Comparison of ENCODE assay signal across 8 mouse cellular contexts in the genomic region with DNA sequence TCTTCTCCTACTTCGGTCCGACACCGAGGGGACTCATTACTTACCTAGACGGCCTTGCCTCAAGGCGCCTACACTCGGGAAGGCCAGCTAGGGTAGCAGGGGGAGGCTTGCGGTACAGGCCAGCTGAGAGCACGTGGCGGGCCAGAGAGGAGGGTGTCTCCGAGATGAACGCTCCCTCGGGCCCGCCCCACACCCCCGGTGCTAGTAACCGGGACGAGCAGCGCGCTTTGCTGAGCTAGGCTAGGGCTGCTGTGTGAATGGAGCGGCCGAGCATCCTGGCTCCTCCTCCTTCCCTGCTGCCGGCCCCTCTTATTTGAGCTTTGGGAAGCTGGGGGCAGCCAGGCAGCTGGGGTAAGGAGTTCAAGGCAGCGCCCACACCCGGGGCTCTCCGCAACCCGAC. TPM values are rescaled to one million over a fixed set of nuclear protein-coding genes. Genes with fewer than 3 reads are reported as not detected.
DNase-seq lines count a peak whose midpoint lies in the region; ATAC-seq and TF ChIP-seq lines count a peak whose summit lies in the region.

A gene (plus strand): TSS at position 251 of the 400 bp plus-strand sequence.

- DNase-seq in ES-E14 (ENCODE audit: low read depth, low spot score), result no peak
- DNase-seq in embryo, embryonic 11 days, result peak; percentile 76
- peak; percentile 64 to 69 for DNase-seq in heart, postnatal 10 days
- peak; percentile 52 to 53 for DNase-seq in kidney, postnatal 36 days

- no peaks in the 10 kb centered on the region for H3K36me3 ChIP-seq in ES-E14 (ENCODE audit: control insufficient read depth, insufficient read depth, low read length, poor library complexity, severe bottlenecking)
- no peaks in the 10 kb centered on the region for H3K36me3 ChIP-seq in midbrain, embryonic 16.5 days (ENCODE audit: control insufficient read depth, insufficient read depth, low read length)

- peaks cover 0 to 6% of the 10 kb centered on the region in 2 experiments; a peak in 1 of 4 replicates for H3K4me1 ChIP-seq in ES-E14 (ENCODE audit: control insufficient read depth in 2 of 2, insufficient read depth in 2 of 2, low read length in 2 of 2, poor library complexity in 1 of 2)
- peaks cover 4% of the 10 kb centered on the region; the same call in 1 of the 2 replicates for H3K4me1 ChIP-seq in midbrain, embryonic 16.5 days (ENCODE audit: control insufficient read depth, insufficient read depth, low read length)

- intact Hi-C loops in heart, postnatal 10 days (cut with DNase I), result loop anchor here (5.0 to 10.0 kb wide), 2 partner anchors 109 to 549 kb away; a partner anchor contains a TSS

- peak within 1 kb of the TSS; percentile 21; the same call in 1 of the 2 replicates for H3K4me2 ChIP-seq in midbrain, embryonic 16.5 days (ENCODE audit: low read length)

- H3K9ac ChIP-seq in ES-E14 (ENCODE audit: insufficient read depth, low read depth, low read length, poor library complexity, severe bottlenecking), result peak within 1 kb of the TSS; percentile 64
- no peak within 1 kb of the TSS for H3K9ac ChIP-seq in midbrain, embryonic 16.5 days (ENCODE audit: low read depth, low read length)

- peak; percentile 34; the same call in 1 of the 2 replicates for ATAC-seq in midbrain, embryonic 16.5 days
- no peak for ATAC-seq in inflammation-experienced regulatory T-cells, adult 6 months
- no peak for ATAC-seq in megakaryocyte progenitor cell, adult 5-6 weeks (replicated peaks; ENCODE audit: poor library complexity)
- ATAC-seq in monocyte, adult 5-6 weeks (replicated peaks; ENCODE audit: insufficient number of reproducible peaks, low FRiP score, low TSS enrichment, poor library complexity, severe bottlenecking), result no peak

- no peak within 1 kb of the TSS for H3K27ac ChIP-seq in ES-E14 (ENCODE audit: insufficient read depth, low read depth, low read length, poor library complexity, severe bottlenecking)
- no peak within 1 kb of the TSS for H3K27ac ChIP-seq in midbrain, embryonic 16.5 days (ENCODE audit: low read length)

- H3K27me3 ChIP-seq in midbrain, embryonic 16.5 days (ENCODE audit: control insufficient read depth, insufficient read depth, low read depth, low read length), result peaks cover 78% of the 10 kb centered on the region

- peak within 1 kb of the TSS; percentile 66 to 73 for H3K4me3 ChIP-seq in ES-E14 (ENCODE audit: insufficient read depth in 1 of 2, low read depth in 1 of 2, low read length in 2 of 2, poor library complexity in 1 of 2, severe bottlenecking in 1 of 2)
- peak within 1 kb of the TSS; percentile 10; the same call in 1 of the 2 replicates for H3K4me3 ChIP-seq in midbrain, embryonic 16.5 days (ENCODE audit: low read depth, low read length)

- in situ Hi-C loops in ES-E14 (cut with MboI; ENCODE audit: low sequenced_read_pairs in 2 of 2, unreplicated experiment in 2 of 2), result no loop called here

- H3K9me3 ChIP-seq in ES-E14 (ENCODE audit: control insufficient read depth, insufficient read depth, low read depth, low read length), result no peaks in the 10 kb centered on the region
- no peaks in the 10 kb centered on the region; the same call in 1 of the 2 replicates for H3K9me3 ChIP-seq in midbrain, embryonic 16.5 days (replicated peaks; ENCODE audit: control insufficient read depth, low read length, poor library complexity, severe bottlenecking)

- under 1% methylated on average over 20 of the region's 25 CpGs for WGBS in midbrain, embryonic 16.5 days

TF ChIP-seq in ES-E14, 5 proteins besides CTCF, POLR2A, EP300 and RAD21:
- TF ChIP-seq ZC3H11A (IDR thresholded peaks at IDR 0.05; ENCODE audit: borderline replicate concordance, low read depth, low read length), result no peak

RNA-seq across cellular contexts. Expression of the gene that starts here (rescaled TPM):
- total RNA-seq in ES-E14 (2012; rRNA removed), result 5.0 and 5.2 TPM in 2 replicates
- 10 to 100 TPM; 12.6 to 13.3 TPM for total RNA-seq in heart, postnatal 10 days (2021)
- polyA plus RNA-seq in midbrain, embryonic 16.5 days (2015; fragmentation: Nextera tagmentation; extraction: Ambion mirVana), result 0.13 and 0.22 TPM in 2 replicates
- polyA plus RNA-seq in inflammation-experienced regulatory T-cells, adult 6 months (2017; shearing (Covaris generic)), result not detected
- not detected in 2 replicates for total RNA-seq in megakaryocyte progenitor cell, adult 5-6 weeks (2015)
- not detected in 2 replicates for total RNA-seq in megakaryocyte progenitor cell, adult 5-6 weeks (2017)
- 0.53 TPM in 1 of 3 replicates, not detected in the others for total RNA-seq in monocyte, adult 5-6 weeks (2017)

Comparison
In these comparisons a context has a peak if more than half of its experiments do, and no peak if none do; other contexts are left out.
1. Peak in ATAC-seq, H3K4me3 ChIP-seq and H3K4me2 ChIP-seq in midbrain, embryonic 16.5 days; RNA of the gene not detected or under 1 TPM.